Mouse (Mus musculus): ENCODE data around the gene Krt90. TPM values are rescaled to one million over a fixed set of nuclear protein-coding genes. Genes with fewer than 3 reads are reported as not detected.
A peak's percentile ranks its signal among the peaks of the same experiment; 100 is the strongest.
"Not testable (repeated sequence)": the region's sequence is repeated elsewhere in the genome, so short reads cannot be mapped to it uniquely, and the experiment has no call there.

Krt90 gene
- polyA plus RNA-seq, 1 experiment from 2014 or later = 2.6 TPM

- H3K27me3 ChIP-seq = no peaks in the 10 kb centered on the region
- ATAC-seq (ENCODE audit: insufficient number of reproducible peaks, low FRiP score, low TSS enrichment, low read depth) = no peak
- H3K4me3 ChIP-seq (replicated peaks) = no peak overlapping the region
- no peak overlapping the region for H3K27ac ChIP-seq (replicated peaks)
- no peak overlapping the region for H3K9ac ChIP-seq
- no peaks in the 10 kb centered on the region for H3K9me3 ChIP-seq (replicated peaks)
- WGBS = 80% methylated on average over 8 of the region's 8 CpGs
- H3K36me3 ChIP-seq = no peaks in the 10 kb centered on the region
- H3K4me2 ChIP-seq (replicated peaks) = no peak overlapping the region
- H3K4me1 ChIP-seq = peaks cover 13% of the 10 kb centered on the region
These were observed 10.6 kb downstream of the Krt90 start for GRCm38 (mm10) chr15:101552188-101552587.

- Histone ChIP-seq H3K27me3 (no peaks in the 10 kb centered on the region), H3K36me3 (no peaks in the 10 kb centered on the region), H3K4me3 (replicated peaks) (no peak within 1 kb of the TSS), H3K27ac (replicated peaks) (no peak within 1 kb of the TSS), H3K9me3 (replicated peaks) (no peaks in the 10 kb centered on the region), H3K4me2 (replicated peaks) (no peak within 1 kb of the TSS), H3K4me1 (peaks cover 13% of the 10 kb centered on the region), H3K9ac (no peak within 1 kb of the TSS)
- 87% methylated on average over 7 of the region's 7 CpGs for WGBS
- ATAC-seq (ENCODE audit: insufficient number of reproducible peaks, low FRiP score, low TSS enrichment, low read depth) = no peak
These were observed 12.2 kb downstream of the Krt90 start, which contains the start of gene Krt82 for GRCm38 (mm10) chr15:101550567-101550966. Gene Krt82 (minus strand): TSS chr15:101550667.

- ATAC-seq (ENCODE audit: insufficient number of reproducible peaks, low FRiP score, low TSS enrichment, low read depth) = no peak
- no peaks in the 10 kb centered on the region for H3K9me3 ChIP-seq (replicated peaks)
- H3K4me3 ChIP-seq (replicated peaks) = no peak overlapping the region
- 39% methylated on average over 3 of the region's 3 CpGs for WGBS
- H3K4me1 ChIP-seq = peaks cover 6% of the 10 kb centered on the region; the same call in 1 of the 2 replicates
- H3K27me3 ChIP-seq = no peaks in the 10 kb centered on the region
- H3K4me2 ChIP-seq (replicated peaks) = no peak overlapping the region
- H3K36me3 ChIP-seq = no peaks in the 10 kb centered on the region
- no peak overlapping the region for H3K9ac ChIP-seq
- no peak overlapping the region for H3K27ac ChIP-seq (replicated peaks)
These were observed 18.3 kb downstream of the Krt90 start for GRCm38 (mm10) chr15:101544478-101544877.

GRCm38 (mm10) chr15:101542543-101542942 lies 20.2 kb downstream of the Krt90 start:
- H3K9me3 ChIP-seq (replicated peaks) = no peaks in the 10 kb centered on the region
- 75% methylated on average over 9 of the region's 9 CpGs for WGBS

GRCm38 (mm10) chr15:101538580-101538900 lies 24.2 kb downstream of the Krt90 start:
- Histone ChIP-seq H3K4me2 (replicated peaks) (no peak overlapping the region), H3K36me3 (no peaks in the 10 kb centered on the region), H3K27me3 (no peaks in the 10 kb centered on the region), H3K27ac (replicated peaks) (no peak overlapping the region; the same call in 1 of the 2 replicates), H3K4me3 (replicated peaks) (no peak overlapping the region), H3K9me3 (replicated peaks) (no peaks in the 10 kb centered on the region), H3K4me1 (peaks cover 18% of the 10 kb centered on the region), H3K9ac (no peak overlapping the region)
- no peak for ATAC-seq (ENCODE audit: insufficient number of reproducible peaks, low FRiP score, low TSS enrichment, low read depth)
- 47% methylated on average over 4 of the region's 4 CpGs for WGBS

More at GRCm38 (mm10) chr15:101542543-101542942, 20.2 kb downstream of the Krt90 start:
- ATAC-seq (ENCODE audit: insufficient number of reproducible peaks, low FRiP score, low TSS enrichment, low read depth) = no peak
- Histone ChIP-seq H3K9ac (no peak overlapping the region), H3K4me3 (replicated peaks) (no peak overlapping the region), H3K27me3 (no peaks in the 10 kb centered on the region), H3K36me3 (no peaks in the 10 kb centered on the region), H3K4me1 (peaks cover 13% of the 10 kb centered on the region; the same call in 1 of the 2 replicates), H3K4me2 (replicated peaks) (no peak overlapping the region), H3K27ac (replicated peaks) (no peak overlapping the region)

GRCm38 (mm10) chr15:101537864-101538579 lies 24.7 kb downstream of the Krt90 start:
- ATAC-seq (ENCODE audit: insufficient number of reproducible peaks, low FRiP score, low TSS enrichment, low read depth) = peak; percentile 59; the same call in 1 of the 2 replicates
- H3K4me2 ChIP-seq (replicated peaks) = no peak overlapping the region
- no peak overlapping the region for H3K4me3 ChIP-seq (replicated peaks)
- no peak overlapping the region for H3K9ac ChIP-seq
- no peaks in the 10 kb centered on the region for H3K36me3 ChIP-seq
- no peak overlapping the region for H3K27ac ChIP-seq (replicated peaks)
- H3K4me1 ChIP-seq = peaks cover 18% of the 10 kb centered on the region
- no peaks in the 10 kb centered on the region for H3K27me3 ChIP-seq
- H3K9me3 ChIP-seq (replicated peaks) = no peaks in the 10 kb centered on the region
- whole genome bisulfite sequencing = 30% methylated on average over 7 of the region's 7 CpGs

GRCm38 (mm10) chr15:101536054-101536850 lies 26.5 kb downstream of the Krt90 start:
- Histone ChIP-seq H3K9me3 (replicated peaks) (no peaks in the 10 kb centered on the region), H3K36me3 (no peaks in the 10 kb centered on the region), H3K9ac (no peak overlapping the region), H3K27ac (replicated peaks) (peak overlapping the region; percentile 69), H3K27me3 (no peaks in the 10 kb centered on the region), H3K4me3 (replicated peaks) (no peak overlapping the region), H3K4me2 (replicated peaks) (no peak overlapping the region), H3K4me1 (peaks cover 18% of the 10 kb centered on the region)
- no peak for ATAC-seq (ENCODE audit: insufficient number of reproducible peaks, low FRiP score, low TSS enrichment, low read depth)
- 39% methylated on average over 9 of the region's 9 CpGs for WGBS

- Histone ChIP-seq H3K4me1 (peaks cover 10% of the 10 kb centered on the region), H3K4me3 (replicated peaks) (no peak within 1 kb of the TSS), H3K27me3 (no peaks in the 10 kb centered on the region), H3K36me3 (no peaks in the 10 kb centered on the region), H3K27ac (replicated peaks) (no peak within 1 kb of the TSS), H3K9ac (no peak within 1 kb of the TSS), H3K9me3 (replicated peaks) (no peaks in the 10 kb centered on the region), H3K4me2 (replicated peaks) (no peak within 1 kb of the TSS)
- ATAC-seq (ENCODE audit: insufficient number of reproducible peaks, low FRiP score, low TSS enrichment, low read depth) = no peak
- WGBS = 83% methylated on average over 7 of the region's 7 CpGs
These were observed 30.0 kb downstream of the Krt90 start, which contains the start of gene Krt84 for GRCm38 (mm10) chr15:101532720-101533119. Gene Krt84 (minus strand): TSS chr15:101532820.

- H3K36me3 ChIP-seq = no peaks in the 10 kb centered on the region
- no peak overlapping the region for H3K9ac ChIP-seq
- no peak overlapping the region for H3K4me2 ChIP-seq (replicated peaks)
- H3K9me3 ChIP-seq (replicated peaks) = no peaks in the 10 kb centered on the region
- H3K4me1 ChIP-seq = no peaks in the 10 kb centered on the region
- H3K4me3 ChIP-seq (replicated peaks) = no peak overlapping the region
- ATAC-seq (ENCODE audit: insufficient number of reproducible peaks, low FRiP score, low TSS enrichment, low read depth) = no peak
- no peak overlapping the region for H3K27ac ChIP-seq (replicated peaks)
- H3K27me3 ChIP-seq = 0 out of 2 replicates have a peak, but pooled peaks cover 2% of the 10 kb centered on the region
- WGBS = 55% methylated on average over 4 of the region's 4 CpGs
These were observed 40.1 kb downstream of the Krt90 start for GRCm38 (mm10) chr15:101522556-101523232.

GRCm38 (mm10) chr15:101519792-101520191 lies 43.0 kb downstream of the Krt90 start:
- 12% methylated on average over 2 of the region's 2 CpGs for WGBS
- H3K9me3 ChIP-seq (replicated peaks) = no peaks in the 10 kb centered on the region
- no peak for ATAC-seq (ENCODE audit: insufficient number of reproducible peaks, low FRiP score, low TSS enrichment, low read depth)

GRCm38 (mm10) chr15:101517161-101517560 lies 45.6 kb downstream of the Krt90 start, which contains the start of gene Gm49425:
Gene Gm49425 (minus strand): TSS chr15:101517261.
- H3K27ac ChIP-seq (replicated peaks); H3K36me3 ChIP-seq; H3K4me2 ChIP-seq (replicated peaks); H3K9me3 ChIP-seq (replicated peaks); H3K4me1 ChIP-seq; H3K27me3 ChIP-seq; ATAC-seq (ENCODE audit: insufficient number of reproducible peaks, low FRiP score, low TSS enrichment, low read depth); H3K4me3 ChIP-seq (replicated peaks); H3K9ac ChIP-seq: not testable (repeated sequence)
- 76% methylated on average over 2 of the region's 2 CpGs for WGBS

More at GRCm38 (mm10) chr15:101519792-101520191, 43.0 kb downstream of the Krt90 start:
- Histone ChIP-seq H3K4me3 (replicated peaks) (no peak overlapping the region), H3K36me3 (no peaks in the 10 kb centered on the region), H3K27me3 (0 out of 2 replicates have a peak, but pooled peaks cover 2% of the 10 kb centered on the region), H3K4me2 (replicated peaks) (no peak overlapping the region), H3K27ac (replicated peaks) (no peak overlapping the region), H3K4me1 (no peaks in the 10 kb centered on the region), H3K9ac (no peak overlapping the region)
